Mouse (Mus musculus): ENCODE measurements around the gene Mtg2.

Mtg2 gene

GRCm38 (mm10) chr2:180070481-180071453 is at the start of gene Mtg2:
TSS of gene Mtg2 (plus strand) at chr2:180070588.
- DNase-seq (ENCODE audit: low read depth) = peak; percentile 84

GRCm38 (mm10) chr2:180020919-180021318 is 49.5 kb upstream of the Mtg2 start:
- no peak for DNase-seq (ENCODE audit: low read depth)

GRCm38 (mm10) chr2:180022751-180023150 is 47.6 kb upstream of the Mtg2 start:
- no peak for DNase-seq (ENCODE audit: low read depth)

GRCm38 (mm10) chr2:180024401-180025098 is 45.8 kb upstream of the Mtg2 start, which contains the start of gene Lsm14b:
TSS of gene Lsm14b (plus strand) at chr2:180024987.
- DNase-seq (ENCODE audit: low read depth) = peak; percentile 94

- no peak for DNase-seq (ENCODE audit: low read depth)
Observed at GRCm38 (mm10) chr2:180025135-180025860, 45.1 kb upstream of the Mtg2 start.

GRCm38 (mm10) chr2:180025861-180026200 is 44.6 kb upstream of the Mtg2 start:
- no peak for DNase-seq (ENCODE audit: low read depth)

- DNase-seq (ENCODE audit: low read depth) = no peak
Observed at GRCm38 (mm10) chr2:180027768-180028167, 42.6 kb upstream of the Mtg2 start.

- no peak for DNase-seq (ENCODE audit: low read depth)
Observed at GRCm38 (mm10) chr2:180031270-180031669, 39.1 kb upstream of the Mtg2 start.

- DNase-seq (ENCODE audit: low read depth) = no peak
Observed at GRCm38 (mm10) chr2:180032925-180033324, 37.5 kb upstream of the Mtg2 start.

- DNase-seq (ENCODE audit: low read depth) = no peak
Observed at GRCm38 (mm10) chr2:180033956-180034355, 36.4 kb upstream of the Mtg2 start.

- no peak for DNase-seq (ENCODE audit: low read depth)
Observed at GRCm38 (mm10) chr2:180034753-180035152, 35.6 kb upstream of the Mtg2 start.

- no peak for DNase-seq (ENCODE audit: low read depth)
Observed at GRCm38 (mm10) chr2:180040406-180040805, 30.0 kb upstream of the Mtg2 start.

- no peak for DNase-seq (ENCODE audit: low read depth)
Observed at GRCm38 (mm10) chr2:180041577-180042255, 28.7 kb upstream of the Mtg2 start.

- DNase-seq (ENCODE audit: low read depth) = peak; percentile 83
Observed at GRCm38 (mm10) chr2:180042256-180042857, 28.0 kb upstream of the Mtg2 start, which contains the start of the genes Psma7 and Ss18l1. TSS of gene Psma7 (minus strand) at chr2:180042433. TSS of gene Ss18l1 (plus strand) at chr2:180042509.

GRCm38 (mm10) chr2:180042858-180043515 is 27.4 kb upstream of the Mtg2 start:
- no peak for DNase-seq (ENCODE audit: low read depth)

- peak; percentile 66 for DNase-seq (ENCODE audit: low read depth)
Observed at GRCm38 (mm10) chr2:180045283-180045682, 25.1 kb upstream of the Mtg2 start.

- DNase-seq (ENCODE audit: low read depth) = no peak
Observed at GRCm38 (mm10) chr2:180047580-180047979, 22.8 kb upstream of the Mtg2 start.

- no peak for DNase-seq (ENCODE audit: low read depth)
Observed at GRCm38 (mm10) chr2:180047980-180048635, 22.3 kb upstream of the Mtg2 start.

GRCm38 (mm10) chr2:180050986-180051385 is 19.4 kb upstream of the Mtg2 start:
- DNase-seq (ENCODE audit: low read depth) = peak; percentile 68
